Mouse (Mus musculus): ENCODE measurements around the gene Sfrp2.

The Sfrp2 gene

DNA sequence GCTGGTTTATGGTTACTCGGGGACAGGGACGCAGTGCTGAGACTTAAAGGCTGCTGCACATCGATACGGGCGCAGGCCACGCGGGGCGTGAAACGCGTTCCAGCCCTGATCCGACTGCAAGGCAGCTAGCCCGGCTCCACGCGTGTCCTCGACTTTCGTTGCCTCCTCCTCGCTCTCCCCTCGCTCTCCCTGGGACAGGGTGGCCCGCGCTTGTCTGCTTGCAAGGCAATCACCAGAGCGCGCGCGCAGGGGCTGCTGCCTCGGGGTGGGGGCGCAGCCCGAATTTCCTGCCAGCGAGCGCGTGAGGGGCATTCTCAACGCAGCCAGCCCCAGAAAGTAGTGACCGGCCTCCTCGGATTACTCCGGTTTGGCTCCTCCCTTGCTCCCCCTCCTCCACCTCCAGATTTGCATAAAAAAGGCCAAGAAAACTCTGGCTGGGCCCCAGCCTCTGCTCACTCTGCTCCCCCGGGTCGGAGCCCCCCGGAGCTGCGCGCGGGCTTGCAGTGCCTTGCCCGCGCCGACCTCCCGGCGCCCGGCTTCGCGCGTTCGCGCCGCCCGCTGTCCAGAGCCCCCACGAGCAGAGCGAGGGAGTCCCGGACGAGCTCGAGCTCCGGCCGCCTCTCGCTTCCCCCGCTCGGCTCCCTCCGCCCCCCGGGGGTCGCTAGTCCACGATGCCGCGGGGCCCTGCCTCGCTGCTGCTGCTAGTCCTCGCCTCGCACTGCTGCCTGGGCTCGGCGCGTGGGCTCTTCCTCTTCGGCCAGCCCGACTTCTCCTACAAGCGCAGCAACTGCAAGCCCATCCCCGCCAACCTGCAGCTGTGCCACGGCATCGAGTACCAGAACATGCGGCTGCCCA, at the start of gene Sfrp2:
Gene Sfrp2, plus strand, starts transcription at position 451 of the 855 bp plus-strand sequence.
- DNase-seq (ENCODE audit: low spot score in 2 of 2) = peak in 1 of 2 experiments; percentile 15

- no peak for DNase-seq (ENCODE audit: low spot score in 2 of 2)
Observed at GRCm38 (mm10) chr3:83717643-83718231, 48.4 kb upstream of the Sfrp2 start.

GRCm38 (mm10) chr3:83718662-83719061, 47.5 kb upstream of the Sfrp2 start:
- DNase-seq (ENCODE audit: low spot score in 2 of 2) = no peak

GRCm38 (mm10) chr3:83728223-83728622, 37.9 kb upstream of the Sfrp2 start:
- no peak for DNase-seq (ENCODE audit: low spot score in 2 of 2)

DNA sequence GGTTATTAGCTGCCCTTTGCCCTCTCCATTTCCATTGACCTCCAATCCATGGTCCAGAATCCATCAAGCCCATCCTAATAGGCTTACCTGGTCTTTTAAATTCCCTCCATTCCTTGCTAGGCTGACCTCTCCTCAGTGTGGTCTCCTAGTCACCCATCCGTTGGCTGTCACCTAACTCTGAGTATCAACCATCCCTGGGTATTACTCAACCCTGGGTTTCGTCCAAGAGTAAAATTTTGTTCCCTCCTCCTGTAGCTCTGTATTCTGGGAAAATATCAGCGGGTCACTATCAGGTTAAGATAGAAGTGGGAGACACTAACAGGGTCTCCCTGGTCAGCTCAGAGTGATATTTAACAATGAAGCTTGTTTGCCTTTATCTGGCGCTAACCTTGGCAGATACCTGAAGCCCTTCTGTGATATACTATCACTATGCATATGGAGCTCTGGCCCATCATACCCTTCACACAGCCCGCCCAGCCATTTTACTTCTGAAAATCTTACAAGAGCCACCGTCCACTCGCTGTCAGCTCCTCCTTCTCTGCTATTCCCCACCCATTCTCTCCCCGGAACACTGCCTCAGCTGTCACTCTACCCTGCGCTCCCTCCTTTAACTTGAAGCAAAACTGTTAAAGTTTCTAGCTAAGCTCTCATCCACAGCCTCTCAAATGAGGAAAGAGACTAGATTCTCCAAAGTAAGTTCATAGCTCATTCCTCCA, 37.3 kb upstream of the Sfrp2 start:
- DNase-seq (ENCODE audit: low spot score in 2 of 2) = no peak

DNA sequence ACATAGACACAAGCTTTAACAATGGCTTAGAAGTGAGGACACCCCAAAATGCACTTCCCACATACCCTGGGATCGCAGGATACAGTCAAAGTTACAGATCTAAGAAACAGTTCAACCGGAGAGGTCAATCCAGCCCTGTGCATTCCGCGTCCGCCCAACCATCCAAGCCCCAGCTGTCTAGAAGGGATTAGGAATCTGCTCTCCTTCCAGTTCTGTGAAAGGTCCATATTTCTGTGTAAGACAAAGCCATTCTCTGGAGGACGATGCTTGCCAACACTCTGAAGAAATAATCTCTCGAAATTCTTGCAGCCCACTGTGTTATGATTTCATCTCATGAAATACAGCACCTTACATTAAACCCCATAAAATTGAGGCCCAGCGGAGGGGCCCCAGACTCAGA, 32.1 kb upstream of the Sfrp2 start:
- DNase-seq (ENCODE audit: low spot score in 2 of 2) = no peak

DNA sequence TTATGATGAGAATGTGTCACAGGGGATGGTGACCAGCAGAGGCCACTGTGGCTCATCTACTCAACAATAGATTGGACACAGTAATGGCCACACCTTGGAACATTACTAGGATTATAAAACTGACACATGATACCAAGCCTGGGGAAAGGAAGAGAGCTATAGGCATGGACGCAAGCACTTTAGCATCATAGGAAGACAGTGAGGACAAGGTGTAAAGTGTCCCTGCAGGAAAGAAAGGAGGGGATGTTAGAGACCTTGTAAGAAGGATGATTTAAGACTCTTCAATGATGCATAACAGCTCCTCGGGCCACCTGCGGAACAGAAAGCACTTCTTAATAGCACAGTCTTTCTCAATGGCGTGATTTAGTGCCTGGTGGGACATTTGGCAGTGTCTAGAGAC, 29.1 kb upstream of the Sfrp2 start:
- DNase-seq (ENCODE audit: low spot score in 2 of 2) = no peak

DNA sequence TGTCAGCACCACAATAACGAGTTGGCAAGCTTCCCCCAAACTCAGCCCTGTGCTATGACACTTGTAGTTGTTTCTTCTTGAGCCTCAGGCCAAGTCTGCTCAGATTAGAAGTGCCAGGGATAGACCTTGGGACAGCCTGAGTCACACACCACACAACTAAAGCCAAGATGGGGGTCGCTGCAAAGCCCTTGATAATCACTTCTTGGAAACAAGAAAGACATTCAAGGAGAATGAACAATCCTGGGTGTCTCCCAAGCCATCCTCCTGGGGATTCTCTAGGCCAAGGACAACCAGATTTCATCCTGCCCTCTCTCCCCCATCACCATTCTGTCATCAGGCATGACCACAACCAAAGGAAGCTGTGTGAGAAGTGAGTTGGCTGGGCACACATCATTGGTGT, 25.9 kb upstream of the Sfrp2 start:
- peak; percentile 7 to 24 for DNase-seq (ENCODE audit: low spot score in 2 of 2)

DNA sequence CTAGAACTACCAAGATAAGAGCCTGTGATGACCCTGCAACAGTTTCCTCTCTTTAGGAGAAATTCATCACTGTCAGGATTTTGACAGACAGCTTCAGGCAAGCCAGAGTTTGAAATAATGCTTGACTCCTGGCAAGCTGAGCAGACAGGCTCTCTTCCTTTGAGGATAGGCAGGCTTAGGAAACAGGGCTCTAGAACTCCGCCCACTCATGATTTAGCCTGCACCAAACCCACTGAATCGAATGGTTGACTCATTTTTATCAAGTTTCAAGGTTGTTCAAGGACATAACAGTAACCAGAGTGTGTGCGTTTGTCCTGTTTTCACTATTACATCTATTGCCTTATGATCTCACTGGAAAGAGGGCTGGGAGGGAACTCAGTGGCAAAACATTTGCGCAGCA, 18.8 kb upstream of the Sfrp2 start:
- no peak for DNase-seq (ENCODE audit: low spot score in 2 of 2)

DNA sequence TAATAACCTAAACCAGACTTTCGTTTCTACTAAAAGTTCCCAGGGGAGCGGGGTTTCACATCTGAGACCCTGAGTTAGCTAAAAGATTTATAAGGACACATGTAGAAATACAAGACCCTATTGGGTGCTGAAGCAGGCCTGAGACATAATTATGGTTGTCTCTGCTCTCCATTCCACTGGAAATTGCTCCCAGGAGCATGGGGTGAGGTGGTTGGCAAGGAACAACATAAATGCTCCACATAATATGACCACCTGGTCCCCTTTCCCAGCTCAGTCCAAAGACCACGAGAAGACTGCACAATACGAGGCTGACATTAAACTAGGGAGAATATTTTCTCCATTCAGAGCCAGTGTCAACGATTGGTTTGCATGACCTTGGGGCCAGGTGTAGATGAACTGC, 18.2 kb upstream of the Sfrp2 start:
- DNase-seq (ENCODE audit: low spot score in 2 of 2) = no peak

GRCm38 (mm10) chr3:83751625-83752024, 14.5 kb upstream of the Sfrp2 start:
- no peak for DNase-seq (ENCODE audit: low spot score in 2 of 2)

GRCm38 (mm10) chr3:83752196-83752595, 13.9 kb upstream of the Sfrp2 start:
- DNase-seq (ENCODE audit: low spot score in 2 of 2) = no peak

- no peak for DNase-seq (ENCODE audit: low spot score in 2 of 2)
Observed at GRCm38 (mm10) chr3:83755043-83755635, 11.0 kb upstream of the Sfrp2 start.

- no peak for DNase-seq (ENCODE audit: low spot score in 2 of 2)
Observed at GRCm38 (mm10) chr3:83755666-83756065, 10.5 kb upstream of the Sfrp2 start.

DNA sequence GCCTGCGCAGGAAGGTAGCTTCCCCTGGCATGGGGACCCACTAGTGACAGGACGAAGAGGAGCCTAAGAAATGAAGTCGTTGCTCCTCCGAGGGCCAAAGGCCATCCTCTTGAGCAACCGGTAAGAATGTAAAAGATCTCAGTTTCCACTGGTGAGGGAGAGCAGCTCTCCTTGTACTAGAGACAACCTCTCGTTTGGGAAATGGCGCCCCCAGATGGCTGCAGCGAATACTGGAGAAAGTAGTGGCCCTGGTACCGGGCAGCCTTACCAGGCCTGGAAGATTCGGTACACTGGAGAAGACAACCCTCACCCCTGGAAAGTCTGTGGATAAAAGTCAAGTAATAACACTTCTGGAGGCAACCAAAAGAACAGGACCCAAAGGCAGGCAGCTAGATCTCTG, 3.8 kb upstream of the Sfrp2 start:
- no peak for DNase-seq (ENCODE audit: low spot score in 2 of 2)

DNA sequence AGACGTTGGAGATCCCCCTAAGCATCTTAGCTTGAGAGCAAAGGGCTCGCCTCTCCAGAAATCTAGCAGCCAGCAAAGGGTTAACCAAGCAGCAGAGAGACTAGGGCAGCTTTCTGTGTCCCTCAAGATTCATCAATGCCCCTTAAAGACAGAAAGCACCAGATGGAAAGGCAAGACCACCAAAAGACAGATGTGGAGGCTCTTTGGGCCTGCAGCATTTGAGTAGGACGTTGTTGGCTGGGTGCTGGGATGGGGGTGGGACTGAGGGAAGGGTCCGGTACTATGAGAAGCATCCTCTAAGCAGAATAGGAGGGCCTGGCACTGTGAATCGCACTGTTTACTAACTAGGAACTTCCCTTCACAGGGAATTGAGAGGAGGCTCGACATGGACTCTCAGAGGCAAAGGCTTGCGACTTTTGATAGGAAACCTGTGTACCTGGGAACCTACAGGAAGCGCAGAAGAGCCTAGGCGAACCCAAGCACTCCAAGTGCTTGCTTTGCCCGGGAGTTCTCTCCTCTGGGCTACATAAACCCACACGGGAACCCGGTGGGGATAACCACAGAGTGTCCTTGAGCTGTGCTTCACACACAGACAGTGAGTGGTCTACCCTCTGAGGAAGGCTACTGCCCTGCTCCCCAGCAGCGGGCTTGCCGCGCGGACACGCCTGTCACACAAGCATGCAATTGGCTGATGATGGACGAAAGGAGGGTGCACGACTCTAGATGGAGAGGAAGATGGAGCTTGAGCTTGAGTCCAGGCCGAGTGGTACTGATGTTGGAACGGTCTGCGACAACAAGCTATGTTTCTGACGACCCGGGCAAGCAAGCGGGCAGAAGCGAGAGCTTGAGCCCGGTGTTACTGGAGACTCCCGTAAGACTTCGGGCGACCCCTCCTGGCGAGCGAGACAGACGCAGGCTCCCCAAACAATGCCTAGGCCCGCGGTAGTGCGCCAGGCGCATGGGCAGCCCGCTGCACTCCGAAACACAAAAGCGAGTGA, 2.3 kb upstream of the Sfrp2 start:
- DNase-seq (ENCODE audit: low spot score in 2 of 2) = peak; percentile 40 to 58

- no peak for DNase-seq (ENCODE audit: low spot score in 2 of 2)
Observed at GRCm38 (mm10) chr3:83766726-83767070, 577 bp downstream of the Sfrp2 start.

DNA sequence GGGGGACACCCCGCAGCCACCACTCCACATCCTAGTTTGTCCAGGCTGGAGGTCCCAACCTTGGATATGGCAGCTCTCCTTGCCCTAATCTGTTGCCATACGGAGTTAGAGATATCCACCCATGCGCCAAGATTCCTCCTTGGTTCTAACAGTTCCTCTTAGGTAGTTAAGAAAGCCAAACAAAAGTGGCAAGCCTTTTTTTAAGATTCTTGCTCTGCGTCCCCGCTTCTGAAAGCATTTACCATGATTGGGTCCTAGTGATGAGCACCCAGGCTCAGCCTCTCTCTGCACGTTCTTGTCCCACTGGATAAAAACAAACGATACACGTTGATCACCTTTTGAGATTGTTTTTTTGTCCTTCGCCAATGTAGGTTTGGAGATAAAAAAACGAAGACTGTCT, 1.0 kb downstream of the Sfrp2 start:
- no peak for DNase-seq (ENCODE audit: low spot score in 2 of 2)

DNA sequence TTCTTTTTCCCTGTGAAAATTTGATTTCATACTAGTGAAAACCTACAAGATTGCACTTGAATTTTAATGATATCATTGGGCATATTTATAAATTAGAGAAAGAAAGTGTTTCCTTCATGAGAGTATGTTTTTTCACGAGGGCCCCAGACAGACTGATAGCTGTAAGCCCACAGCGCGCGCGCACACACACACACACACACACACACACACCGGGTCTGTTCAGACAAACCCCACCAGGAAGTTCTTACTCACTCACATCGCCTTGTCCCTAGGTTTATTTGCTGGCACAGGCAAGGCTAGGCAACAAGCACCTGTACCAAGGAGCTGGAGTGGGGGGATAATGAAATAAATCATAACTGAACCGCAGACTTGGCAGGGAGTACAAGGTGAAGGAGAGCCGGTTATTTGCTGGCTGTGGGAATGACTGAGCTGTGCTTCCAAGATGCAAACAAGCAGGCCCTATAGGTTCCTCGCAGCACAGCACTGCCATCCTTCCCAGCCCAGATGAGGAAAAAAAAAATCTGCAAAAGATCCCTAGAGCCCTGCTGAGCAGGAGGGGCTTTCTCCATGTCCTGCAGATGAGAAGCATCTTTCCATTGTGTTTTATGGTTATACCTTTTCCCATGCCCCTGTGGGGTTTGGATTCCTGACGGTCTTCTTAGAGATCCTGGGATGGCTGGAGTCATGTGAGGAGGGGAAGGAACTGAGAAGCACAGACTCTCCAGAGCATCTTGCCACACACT, 2.3 kb downstream of the Sfrp2 start:
- DNase-seq (ENCODE audit: low spot score in 2 of 2) = no peak

GRCm38 (mm10) chr3:83769036-83769410, 2.9 kb downstream of the Sfrp2 start:
- DNase-seq (ENCODE audit: low spot score in 2 of 2) = no peak

All from heart, adult 9 months (tissue).